Mouse (Mus musculus) midbrain, postnatal 0 days (tissue): ENCODE measurements around the gene Mdga1. TPM values are rescaled to one million over a fixed set of nuclear protein-coding genes. Genes with fewer than 3 reads are reported as not detected.

Experiments
- ATAC-seq: fragments of 200-750 bp; cut with Nextera tagmentation; 2 replicates; pipeline ENCODE4 v1.8.0; 2017; ENCODE audit warnings: moderate number of reproducible peaks, mild to moderate bottlenecking, moderate TSS enrichment, moderate library complexity; ENCODE audit not compliant: low FRiP score
- DNase-seq: peaks from one replicate; pipeline ENCODE4 v3.0.0-alpha.2; 2015; ENCODE audit warnings: low spot score
- H3K27ac ChIP-seq: fragments of 300-500 bp; sonication (generic); 2 replicates; pipeline ENCODE4 v1.5.1; 2014; ENCODE audit warnings: low read depth, mild to moderate bottlenecking, low read length, mixed read lengths
- H3K27me3 ChIP-seq: fragments of 300-500 bp; sonication (generic); 2 replicates; pipeline ENCODE4 v1.6.1; 2014; ENCODE audit warnings: low read length, control low read depth, mixed read lengths; ENCODE audit not compliant: insufficient read depth
- H3K36me3 ChIP-seq: fragments of 300-500 bp; sonication (generic); 2 replicates; pipeline ENCODE4 v1.6.1; 2014; ENCODE audit warnings: low read length, control low read depth, mixed read lengths; ENCODE audit not compliant: insufficient read depth
- H3K4me1 ChIP-seq: fragments of 300-500 bp; sonication (generic); 2 replicates; pipeline ENCODE4 v1.6.1; 2014; ENCODE audit warnings: mild to moderate bottlenecking, control low read depth, antibody characterized with exemption, low read length, mixed read lengths; ENCODE audit not compliant: insufficient read depth
- H3K4me2 ChIP-seq: fragments of 300-500 bp; sonication (generic); 2 replicates; pipeline ENCODE4 v1.6.1; 2014; ENCODE audit warnings: low read depth, mild to moderate bottlenecking, low read length, mixed read lengths; ENCODE audit not compliant: poor library complexity, severe bottlenecking
- H3K4me3 ChIP-seq: fragments of 300-500 bp; sonication (generic); 2 replicates; pipeline ENCODE4 v1.5.1; 2014; ENCODE audit warnings: low read depth, mild to moderate bottlenecking, low read length, moderate library complexity
- H3K9ac ChIP-seq: fragments of 300-500 bp; sonication (generic); replicated peaks from 2 replicates; pipeline ENCODE4 v1.6.1; 2014; ENCODE audit warnings: mild to moderate bottlenecking, low read length, moderate library complexity, mixed read lengths; ENCODE audit not compliant: poor library complexity, severe bottlenecking
- H3K9me3 ChIP-seq: fragments of 300-500 bp; sonication (generic); 2 replicates; pipeline ENCODE4 v1.6.1; 2016; ENCODE audit warnings: low read length, control low read depth
- CTCF ChIP-seq: IDR thresholded peaks from 2 replicates; pipeline ENCODE4 v1.5.1; 2016; ENCODE audit warnings: antibody characterized with exemption, mild to moderate bottlenecking
- WGBS: fragments of 180-500 bp; shearing (Covaris S2); extraction: QIAGEN DNeasy Blood & Tissue Kit; methylation state at CpG from one replicate; pipeline ENCODE4 v1.1.7; 2014; 5-methylcytosine and 5-hydroxymethylcytosine counted together
- polyA plus RNA-seq: library from polyadenylated mRNA; unstranded; fragments of >200 nt; fragmentation: Nextera tagmentation; extraction: Ambion mirVana; gene quantifications from 2 replicates; pipeline ENCODE4 v1.2.1, GENCODE M21; 2015
- total RNA-seq: library from RNA; depleted of rRNA; stranded (reverse); fragments of >200 nt; gene quantifications from 2 replicates; pipeline ENCODE4 v1.2.3, GENCODE M21; 2014

Mdga1 gene
- total and polyA plus RNA-seq, 2 experiments from 2014 or later = 16.9 to 64.7 TPM

DNA sequence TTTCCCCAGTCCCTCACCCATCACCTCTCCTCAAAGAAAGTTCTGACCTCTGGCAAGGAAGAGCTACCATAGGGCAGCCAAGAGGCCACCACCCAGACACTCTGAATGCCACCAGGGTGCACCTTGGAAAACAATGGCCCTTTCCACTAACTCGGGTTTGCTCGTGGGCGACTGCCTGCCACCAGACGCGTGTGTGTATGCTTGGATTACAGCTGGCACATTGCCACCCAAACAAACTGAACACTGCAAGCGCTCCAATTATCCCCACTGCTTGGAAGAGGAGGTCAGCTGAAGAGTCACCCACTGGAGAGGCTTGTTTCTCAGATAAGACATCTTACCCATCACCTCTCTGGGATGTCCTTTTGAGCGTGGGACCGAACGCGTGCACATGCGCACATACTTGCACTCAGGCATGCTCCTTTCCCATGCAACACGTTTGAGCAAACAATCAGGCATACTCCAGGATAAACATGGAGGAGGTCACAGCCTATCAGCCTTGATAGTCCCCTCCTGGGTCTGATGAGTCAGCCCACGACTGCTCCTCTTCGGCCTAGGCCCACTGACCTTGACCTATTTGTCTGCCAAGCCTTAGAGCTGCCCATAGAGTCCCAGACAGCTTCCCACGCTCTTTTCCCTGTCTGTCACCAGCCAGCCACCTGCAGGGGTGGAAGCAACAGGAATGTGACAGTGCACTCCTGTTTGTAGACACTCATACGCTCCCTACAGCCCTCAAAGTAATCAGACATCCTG is 67.3 kb downstream of the Mdga1 start:
- Histone ChIP-seq H3K4me2 (no peak overlapping the region), H3K27me3 (no peaks in the 10 kb centered on the region), H3K27ac (no peak overlapping the region), H3K4me1 (no peaks in the 10 kb centered on the region), H3K36me3 (no peaks in the 10 kb centered on the region), H3K9ac (no peak overlapping the region), H3K9me3 (no peaks in the 10 kb centered on the region), H3K4me3 (no peak overlapping the region)
- no peak for ATAC-seq
- no peak for DNase-seq
- 63% methylated on average over 16 of the region's 16 CpGs for WGBS
- no peak for TF ChIP-seq CTCF

DNA sequence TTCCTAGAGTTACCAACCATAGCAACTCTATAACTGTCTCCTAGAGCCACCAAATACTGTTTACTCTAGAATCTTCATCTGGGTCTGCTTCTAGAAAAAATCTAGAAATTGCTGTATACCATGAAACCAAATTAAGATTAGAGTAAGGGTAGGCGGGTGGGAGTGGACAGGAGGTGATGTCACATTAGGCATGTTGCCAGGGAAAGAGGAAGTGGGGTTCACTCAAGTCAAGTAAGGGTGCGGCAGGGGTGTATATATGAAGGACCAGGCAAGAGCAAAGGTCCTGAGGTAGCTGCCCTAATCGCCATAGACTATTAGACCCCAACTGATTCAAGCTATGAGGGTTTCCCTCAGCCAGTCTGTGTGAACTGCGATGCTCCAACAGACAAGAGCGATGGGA is 69.6 kb downstream of the Mdga1 start:
- Histone ChIP-seq H3K27ac (no peak overlapping the region), H3K4me2 (no peak overlapping the region), H3K4me3 (no peak overlapping the region), H3K36me3 (no peaks in the 10 kb centered on the region), H3K4me1 (peaks cover 4% of the 10 kb centered on the region; the same call in 1 of the 2 replicates), H3K9ac (no peak overlapping the region), H3K9me3 (no peaks in the 10 kb centered on the region), H3K27me3 (no peaks in the 10 kb centered on the region)
- TF ChIP-seq CTCF = no peak
- DNase-seq (no peak), ATAC-seq (no peak)
- WGBS = 89% methylated on average over 5 of the region's 5 CpGs

DNA sequence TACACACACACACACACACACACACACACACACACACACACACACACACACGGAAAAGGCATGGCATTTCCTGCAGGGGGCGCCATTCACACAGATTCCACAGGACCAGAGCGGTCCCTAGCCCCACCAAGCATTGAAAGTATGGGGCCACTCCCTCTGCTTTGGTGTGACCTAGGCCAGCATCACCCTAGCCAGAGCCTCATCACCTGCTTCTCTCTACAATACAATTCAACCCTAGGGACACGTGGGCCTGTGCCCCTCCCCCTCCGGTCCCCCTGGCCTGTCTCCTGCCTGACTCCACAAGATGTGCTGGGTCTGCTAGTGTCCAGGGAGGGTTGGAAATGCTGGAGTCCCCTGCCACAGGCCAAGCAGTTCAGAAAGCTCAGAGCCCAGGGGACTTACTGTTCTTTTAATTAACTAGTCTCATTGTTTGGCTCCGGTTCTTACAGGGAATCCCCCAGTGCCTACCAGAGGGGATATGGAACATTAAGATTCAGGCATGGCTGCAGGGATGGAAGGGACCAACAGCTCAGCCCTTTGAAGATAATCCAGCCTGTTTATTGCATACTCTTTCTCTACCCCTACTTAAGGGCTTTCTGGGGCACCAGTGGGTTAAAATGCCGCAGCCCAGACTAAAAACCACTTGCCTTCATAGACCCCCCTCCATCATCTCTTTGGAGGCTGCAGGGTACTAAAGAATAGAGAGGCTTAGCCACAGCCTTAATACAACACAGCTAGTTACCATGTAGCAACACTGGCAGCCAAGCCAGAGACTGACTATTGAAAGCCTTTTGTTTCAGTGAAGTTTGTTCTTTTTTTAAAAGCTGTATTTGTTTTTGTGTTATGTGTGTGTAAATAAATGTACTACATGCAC is 73.5 kb downstream of the Mdga1 start:
- Histone ChIP-seq H3K9ac (no peak overlapping the region), H3K4me3 (no peak overlapping the region), H3K4me2 (no peak overlapping the region), H3K4me1 (peaks cover 4% of the 10 kb centered on the region; the same call in 1 of the 2 replicates), H3K36me3 (no peaks in the 10 kb centered on the region), H3K27me3 (no peaks in the 10 kb centered on the region), H3K27ac (no peak overlapping the region), H3K9me3 (no peaks in the 10 kb centered on the region)
- ATAC-seq (0 out of 2 replicates have a peak, but pooled peaks have one; percentile 47), DNase-seq (peak; percentile 66)
- 15% methylated on average over 7 of the region's 7 CpGs for WGBS
- peak; percentile 74 for TF ChIP-seq CTCF

DNA sequence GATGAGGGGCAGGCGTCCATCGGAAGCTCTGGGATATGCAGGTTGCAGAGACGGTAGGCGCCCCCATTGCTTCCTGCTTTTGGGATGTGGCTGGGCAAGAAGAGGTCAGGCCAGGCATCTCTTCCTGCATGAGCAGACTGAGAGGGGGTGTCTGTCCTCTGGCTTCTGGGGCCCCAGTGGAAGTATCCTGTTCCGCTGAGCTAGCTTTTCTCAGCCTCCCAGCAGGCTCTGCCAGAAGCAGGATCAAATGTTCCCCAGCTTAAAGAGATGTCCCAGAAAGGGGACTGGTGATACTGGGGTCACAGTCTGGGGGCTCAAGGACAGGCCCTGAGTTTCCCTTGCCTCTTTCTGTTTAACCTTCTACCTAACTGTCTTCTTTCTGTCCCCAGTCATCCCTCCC is 74.3 kb downstream of the Mdga1 start:
- peaks cover 4% of the 10 kb centered on the region; the same call in 1 of the 2 replicates for H3K4me1 ChIP-seq
- no peak overlapping the region for H3K4me3 ChIP-seq
- no peak for TF ChIP-seq CTCF
- H3K4me2 ChIP-seq = no peak overlapping the region
- no peaks in the 10 kb centered on the region for H3K9me3 ChIP-seq
- no peaks in the 10 kb centered on the region for H3K27me3 ChIP-seq
- H3K9ac ChIP-seq = no peak overlapping the region
- WGBS = 72% methylated on average over 5 of the region's 5 CpGs
- DNase-seq (no peak), ATAC-seq (no peak)
- no peak overlapping the region for H3K27ac ChIP-seq
- H3K36me3 ChIP-seq = no peaks in the 10 kb centered on the region

DNA sequence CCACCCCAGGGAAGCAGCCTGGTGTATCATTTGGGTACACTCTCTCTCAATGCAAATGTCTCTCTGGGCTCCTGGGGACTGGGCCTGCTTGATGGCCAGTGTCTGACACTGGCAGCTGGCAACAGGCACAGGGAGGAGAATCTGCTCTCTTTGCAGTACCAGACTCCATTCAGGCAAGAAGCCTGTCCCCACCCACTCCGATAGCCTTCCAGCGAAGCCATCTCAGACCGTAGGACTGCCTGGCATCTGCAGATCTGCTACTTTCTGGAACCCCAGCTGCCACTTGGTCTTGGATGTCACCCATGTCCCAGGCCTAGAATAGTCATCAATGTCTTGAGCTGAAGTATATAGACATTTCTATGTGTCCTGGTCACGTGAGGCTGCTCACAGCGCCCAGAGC is 74.9 kb downstream of the Mdga1 start:
- Histone ChIP-seq H3K9me3 (no peaks in the 10 kb centered on the region), H3K4me2 (no peak overlapping the region), H3K4me1 (peaks cover 5% of the 10 kb centered on the region; the same call in 1 of the 2 replicates), H3K4me3 (no peak overlapping the region), H3K27ac (no peak overlapping the region), H3K27me3 (no peaks in the 10 kb centered on the region), H3K9ac (no peak overlapping the region), H3K36me3 (no peaks in the 10 kb centered on the region)
- DNase-seq = peak; percentile 33
- no peak for ATAC-seq
- 71% methylated on average over 5 of the region's 5 CpGs for WGBS
- no peak for TF ChIP-seq CTCF
